Mouse (Mus musculus) kidney, embryonic 15.5 days (tissue): ENCODE measurements around the gene Gga2. TPM values are rescaled to one million over a fixed set of nuclear protein-coding genes. Genes with fewer than 3 reads are reported as not detected.

Experiments used
- ATAC-seq: fragments of 200-750 bp; cut with Nextera tagmentation; replicated peaks from 2 replicates; pipeline ENCODE4 v1.8.0; 2017; ENCODE audit warnings: moderate TSS enrichment; ENCODE audit not compliant: low FRiP score
- H3K27ac ChIP-seq: fragments of 300-500 bp; sonication (generic); 2 replicates; pipeline ENCODE4 v1.5.1; 2015; ENCODE audit warnings: mild to moderate bottlenecking, inconsistent platforms
- H3K27me3 ChIP-seq: fragments of 300-500 bp; sonication (generic); 2 replicates; pipeline ENCODE4 v1.6.1; 2015; ENCODE audit warnings: inconsistent platforms
- H3K36me3 ChIP-seq: fragments of 300-500 bp; sonication (generic); 2 replicates; pipeline ENCODE4 v1.6.1; 2015; ENCODE audit warnings: inconsistent platforms
- H3K4me1 ChIP-seq: fragments of 300-500 bp; sonication (generic); 2 replicates; pipeline ENCODE4 v1.6.1; 2015; ENCODE audit warnings: inconsistent platforms
- H3K4me2 ChIP-seq: fragments of 300-500 bp; sonication (generic); 2 replicates; pipeline ENCODE4 v1.6.1; 2015; ENCODE audit warnings: moderate library complexity, mild to moderate bottlenecking, inconsistent platforms
- H3K4me3 ChIP-seq: fragments of 300-500 bp; sonication (generic); replicated peaks from 2 replicates; pipeline ENCODE4 v1.5.1; 2015; ENCODE audit warnings: mild to moderate bottlenecking, inconsistent platforms
- H3K9ac ChIP-seq: fragments of 300-500 bp; sonication (generic); 2 replicates; pipeline ENCODE4 v1.6.1; 2015; ENCODE audit warnings: mild to moderate bottlenecking, inconsistent platforms
- H3K9me3 ChIP-seq: fragments of 300-500 bp; sonication (generic); replicated peaks from 2 replicates; pipeline ENCODE4 v1.6.1; 2016; ENCODE audit warnings: inconsistent platforms
- WGBS: fragments of 180-500 bp; shearing (Covaris S2); methylation state at CpG from one replicate; pipeline ENCODE4 v1.1.7; 2015; ENCODE audit warnings: mixed read lengths; 5-methylcytosine and 5-hydroxymethylcytosine counted together
- polyA plus RNA-seq: library from polyadenylated mRNA; unstranded; fragments of >200 nt; fragmentation: Nextera tagmentation; extraction: Ambion mirVana; gene quantifications from 2 replicates; pipeline ENCODE4 v1.2.1, GENCODE M21; 2015

Gga2 gene
- polyA plus RNA-seq: 89.4 and 95.4 TPM in 2 replicates

- Histone ChIP-seq H3K9ac (peak within 1 kb of the TSS; percentile 71), H3K27me3 (no peaks in the 10 kb centered on the region)
These were observed at the start of gene Gga2 for GRCm38 (mm10) chr7:122020667-122021354. Gene Gga2, minus strand, starts transcription at chr7:122021222.

GRCm38 (mm10) chr7:122067517-122068381 lies 46.7 kb upstream of the Gga2 start:
- Histone ChIP-seq H3K36me3 (peaks cover 43% of the 10 kb centered on the region), H3K9me3 (no peaks in the 10 kb centered on the region), H3K27me3 (no peaks in the 10 kb centered on the region), H3K4me3 (peak overlapping the region; percentile 74), H3K9ac (peak overlapping the region; percentile 92), H3K4me1 (peaks cover 33% of the 10 kb centered on the region), H3K27ac (peak overlapping the region; percentile 98), H3K4me2 (peak overlapping the region; percentile 70)
- ATAC-seq: peak; percentile 13
- under 1% methylated on average over 58 of the region's 58 CpGs for WGBS

More at GRCm38 (mm10) chr7:122020667-122021354, at the start of gene Gga2:
- peak; percentile 86 for ATAC-seq
- WGBS: under 1% methylated on average over 50 of the region's 50 CpGs
- Histone ChIP-seq H3K4me2 (peak within 1 kb of the TSS; percentile 86), H3K27ac (peak within 1 kb of the TSS; percentile 91), H3K36me3 (0 out of 2 replicates have a peak, but pooled peaks cover 4% of the 10 kb centered on the region), H3K4me1 (peaks cover 44% of the 10 kb centered on the region), H3K9me3 (no peaks in the 10 kb centered on the region), H3K4me3 (peak within 1 kb of the TSS; percentile 81)

- Histone ChIP-seq H3K27me3 (no peaks in the 10 kb centered on the region), H3K4me1 (peaks cover 33% of the 10 kb centered on the region), H3K4me3 (peak within 1 kb of the TSS; percentile 74), H3K27ac (peak within 1 kb of the TSS; percentile 98), H3K4me2 (peak within 1 kb of the TSS; percentile 70), H3K36me3 (peaks cover 43% of the 10 kb centered on the region), H3K9me3 (no peaks in the 10 kb centered on the region), H3K9ac (peak within 1 kb of the TSS; percentile 92)
- WGBS: under 1% methylated on average over 60 of the region's 60 CpGs
- ATAC-seq: peak; percentile 99
These were observed 46.0 kb upstream of the Gga2 start, which contains the start of the genes Ubfd1 and Ears2 for GRCm38 (mm10) chr7:122066945-122067516. Gene Ubfd1, plus strand, starts transcription at chr7:122067175. Gene Ears2, minus strand, starts transcription at chr7:122067263.

GRCm38 (mm10) chr7:122066102-122066944 lies 45.3 kb upstream of the Gga2 start:
- Histone ChIP-seq H3K4me1 (peaks cover 33% of the 10 kb centered on the region), H3K9me3 (no peaks in the 10 kb centered on the region), H3K9ac (peak overlapping the region; percentile 92), H3K4me2 (peak overlapping the region; percentile 70), H3K27ac (peak overlapping the region; percentile 98), H3K27me3 (no peaks in the 10 kb centered on the region), H3K36me3 (peaks cover 43% of the 10 kb centered on the region), H3K4me3 (peak overlapping the region; percentile 74)
- WGBS: 16% methylated on average over 31 of the region's 31 CpGs
- ATAC-seq: no peak; the same call in 1 of the 2 replicates

GRCm38 (mm10) chr7:122065656-122066055 lies 44.6 kb upstream of the Gga2 start:
- no peak for ATAC-seq
- peak overlapping the region; percentile 70 for H3K4me2 ChIP-seq
- no peaks in the 10 kb centered on the region for H3K9me3 ChIP-seq
- H3K9ac ChIP-seq: no peak overlapping the region
- 67% methylated on average over 1 of the region's 1 CpGs for WGBS
- H3K36me3 ChIP-seq: peaks cover 38% of the 10 kb centered on the region
- 0 out of 2 replicates have a peak overlapping the region, but pooled peaks have one; percentile 98 for H3K27ac ChIP-seq
- peaks cover 33% of the 10 kb centered on the region for H3K4me1 ChIP-seq
- H3K4me3 ChIP-seq: peak overlapping the region; percentile 74
- H3K27me3 ChIP-seq: no peaks in the 10 kb centered on the region

GRCm38 (mm10) chr7:122056633-122057032 lies 35.6 kb upstream of the Gga2 start:
- Histone ChIP-seq H3K27me3 (no peaks in the 10 kb centered on the region), H3K36me3 (peaks cover 72% of the 10 kb centered on the region), H3K4me1 (no peaks in the 10 kb centered on the region), H3K27ac (no peak overlapping the region), H3K9me3 (no peaks in the 10 kb centered on the region), H3K4me2 (no peak overlapping the region), H3K4me3 (no peak overlapping the region), H3K9ac (no peak overlapping the region)
- ATAC-seq: no peak
- WGBS: 74% methylated on average over 5 of the region's 5 CpGs

GRCm38 (mm10) chr7:122050834-122051233 lies 29.8 kb upstream of the Gga2 start:
- peaks cover 78% of the 10 kb centered on the region for H3K36me3 ChIP-seq
- H3K9me3 ChIP-seq: no peaks in the 10 kb centered on the region
- no peak overlapping the region for H3K4me2 ChIP-seq
- no peak overlapping the region for H3K4me3 ChIP-seq
- H3K9ac ChIP-seq: no peak overlapping the region
- ATAC-seq: 0 out of 2 replicates have a peak, but pooled peaks have one; percentile 6
- H3K27ac ChIP-seq: 0 out of 2 replicates have a peak overlapping the region, but pooled peaks have one; percentile 18
- H3K27me3 ChIP-seq: no peaks in the 10 kb centered on the region
- no peaks in the 10 kb centered on the region for H3K4me1 ChIP-seq
- 71% methylated on average over 1 of the region's 1 CpGs for WGBS

- Histone ChIP-seq H3K36me3 (peaks cover 64% of the 10 kb centered on the region), H3K27ac (no peak overlapping the region), H3K27me3 (no peaks in the 10 kb centered on the region), H3K4me1 (no peaks in the 10 kb centered on the region), H3K4me3 (no peak overlapping the region), H3K9ac (no peak overlapping the region), H3K9me3 (no peaks in the 10 kb centered on the region), H3K4me2 (no peak overlapping the region)
- WGBS: 96% methylated on average over 9 of the region's 9 CpGs
- ATAC-seq: no peak
These were observed 27.2 kb upstream of the Gga2 start for GRCm38 (mm10) chr7:122048191-122048590.

GRCm38 (mm10) chr7:122046813-122047212 lies 25.8 kb upstream of the Gga2 start:
- no peak for ATAC-seq
- 90% methylated on average over 2 of the region's 2 CpGs for WGBS
- Histone ChIP-seq H3K36me3 (peaks cover 69% of the 10 kb centered on the region), H3K27ac (no peak overlapping the region), H3K4me1 (no peaks in the 10 kb centered on the region), H3K27me3 (no peaks in the 10 kb centered on the region), H3K9me3 (no peaks in the 10 kb centered on the region), H3K4me2 (no peak overlapping the region), H3K9ac (no peak overlapping the region), H3K4me3 (no peak overlapping the region)

GRCm38 (mm10) chr7:122045711-122046110 lies 24.7 kb upstream of the Gga2 start:
- peak overlapping the region; percentile 52; the same call in 1 of the 2 replicates for H3K27ac ChIP-seq
- H3K4me1 ChIP-seq: no peaks in the 10 kb centered on the region
- H3K4me3 ChIP-seq: no peak overlapping the region
- 86% methylated on average over 1 of the region's 1 CpGs for WGBS
- peaks cover 70% of the 10 kb centered on the region for H3K36me3 ChIP-seq
- H3K9ac ChIP-seq: no peak overlapping the region
- ATAC-seq: no peak
- no peaks in the 10 kb centered on the region for H3K27me3 ChIP-seq
- H3K9me3 ChIP-seq: no peaks in the 10 kb centered on the region
- H3K4me2 ChIP-seq: no peak overlapping the region

- Histone ChIP-seq H3K36me3 (peaks cover 70% of the 10 kb centered on the region), H3K4me2 (no peak overlapping the region), H3K9me3 (no peaks in the 10 kb centered on the region), H3K27me3 (no peaks in the 10 kb centered on the region), H3K9ac (no peak overlapping the region), H3K4me1 (no peaks in the 10 kb centered on the region), H3K4me3 (no peak overlapping the region), H3K27ac (no peak overlapping the region)
- WGBS: 82% methylated on average over 4 of the region's 4 CpGs
- ATAC-seq: no peak
These were observed 24.2 kb upstream of the Gga2 start for GRCm38 (mm10) chr7:122045181-122045634.
